Mouse (Mus musculus) gastrocnemius, adult 2 months (tissue): ENCODE data around the gene Slfn2. TPM values are rescaled to one million over a fixed set of nuclear protein-coding genes. Genes with fewer than 3 reads are reported as not detected.

ENCODE experiments used
- DNase-seq: peaks from one replicate; pipeline ENCODE4 v3.0.0; 2022
- H3K27ac ChIP-seq: fragments of 200-600 bp; 2 replicates; pipeline ENCODE4 v1.8.1; 2022; ENCODE audit warnings: mild to moderate bottlenecking
- H3K4me3 ChIP-seq: fragments of 200-600 bp; 2 replicates; pipeline ENCODE4 v1.8.1; 2022; ENCODE audit warnings: mild to moderate bottlenecking, moderate library complexity
- CTCF ChIP-seq: fragments of 200-600 bp; IDR thresholded peaks from 2 replicates; pipeline ENCODE4 v1.8.1; 2022; ENCODE audit warnings: antibody characterized with exemption, mild to moderate bottlenecking, moderate library complexity
- intact Hi-C: fragments of 180-260 bp; cut with DNase I; formaldehyde crosslinking; loops from one replicate; pipeline ENCODE4 v1.15.1; 2025
- microRNA-seq: library from miRNA; unstranded; fragments of <30 nt; microRNA quantifications from one replicate; pipeline ENCODE4 v1.2.0, GENCODE M21; 2021
- total RNA-seq, 2 experiments: library from RNA; stranded (reverse); gene quantifications; 2 replicates each; pipeline ENCODE4 v1.2.3; 2021

Slfn2 gene
- total RNA-seq, 2 experiments from 2014 or later, result 0.48 to 1.1 TPM

GRCm38 (mm10) chr11:83082741-83083473, 18.0 kb downstream of the Slfn2 start:
- intact Hi-C loops, result no loop called here
- no peak for TF ChIP-seq CTCF
- Histone ChIP-seq H3K4me3 (no peak overlapping the region), H3K27ac (no peak overlapping the region)
- DNase-seq, result no peak

- TF ChIP-seq CTCF, result no peak
- no peak overlapping the region for H3K27ac ChIP-seq
- no peak overlapping the region for H3K4me3 ChIP-seq
- intact Hi-C loops, result no loop called here
- no peak for DNase-seq
Observed at GRCm38 (mm10) chr11:83084161-83084560, 19.2 kb downstream of the Slfn2 start.

GRCm38 (mm10) chr11:83084761-83085160, 19.8 kb downstream of the Slfn2 start:
- no peak overlapping the region for H3K27ac ChIP-seq
- TF ChIP-seq CTCF, result no peak
- H3K4me3 ChIP-seq, result no peak overlapping the region
- DNase-seq, result no peak
- intact Hi-C loops, result no loop called here

GRCm38 (mm10) chr11:83115138-83115537, 50.2 kb downstream of the Slfn2 start:
- peak; percentile 20 for DNase-seq
- no peak overlapping the region for H3K27ac ChIP-seq
- H3K4me3 ChIP-seq, result no peak overlapping the region
- intact Hi-C loops, result no loop called here
- peak; percentile 45 for TF ChIP-seq CTCF

- Histone ChIP-seq H3K27ac (no peak within 1 kb of the TSS), H3K4me3 (no peak within 1 kb of the TSS)
- intact Hi-C loops, result no loop called here
- TF ChIP-seq CTCF, result no peak
- no peak for DNase-seq
Observed at GRCm38 (mm10) chr11:83116597-83117227, 51.8 kb downstream of the Slfn2 start, which contains the start of gene Slfn1. Gene Slfn1, plus strand, starts transcription at chr11:83116849.

GRCm38 (mm10) chr11:83118056-83118455, 53.1 kb downstream of the Slfn2 start:
- intact Hi-C loops, result no loop called here
- Histone ChIP-seq H3K4me3 (no peak overlapping the region), H3K27ac (no peak overlapping the region)
- DNase-seq, result no peak
- TF ChIP-seq CTCF, result no peak

Small RNA genes lying within 50 kb of the gene (microRNA-seq; reads per million reads assigned to microRNA genes)
- gene Gm27598, result not detected

Other genes with a start within 250 kb of the Slfn2 start
- 10 to 100 TPM in 1 of 2 experiments, 1 to 10 TPM in 1; 6.5 to 10.1 TPM for gene Rffl, start 193.9 kb upstream of the Slfn2 start, total RNA-seq
- 1 to 10 TPM; 2.7 to 3.6 TPM for gene Rad51d, start 174.5 kb upstream of the Slfn2 start, total RNA-seq
- gene Fndc8, start 173.0 kb upstream of the Slfn2 start, total RNA-seq, result not detected
- gene Nle1, start 156.7 kb upstream of the Slfn2 start, total RNA-seq, result 10 to 100 TPM; 11.4 to 15.1 TPM
- 100 to 1,000 TPM; 169 to 206 TPM for gene Unc45b, start 154.6 kb upstream of the Slfn2 start, total RNA-seq
- gene Slfn5, start 113.8 kb upstream of the Slfn2 start, total RNA-seq, result 10 to 100 TPM; 12.2 to 24.1 TPM
- under 1 TPM; 0.13 to 0.28 TPM for gene Slfn9, start 73.3 kb upstream of the Slfn2 start, total RNA-seq
- gene Slfn8, start 44.3 kb upstream of the Slfn2 start, total RNA-seq, result under 1 TPM; 0.08 to 0.13 TPM
- gene Slfn1, start 51.7 kb downstream of the Slfn2 start, total RNA-seq, result not detected
- gene Slfn4, start 110.1 kb downstream of the Slfn2 start, total RNA-seq, result under 1 TPM; 0.05 to 0.06 TPM
- gene Slfn3, start 126.2 kb downstream of the Slfn2 start, total RNA-seq, result 1 to 10 TPM in 1 of 2 experiments, under 1 TPM in 1; 0.99 to 1.1 TPM
- not detected for gene Slfn14, start 221.6 kb downstream of the Slfn2 start, total RNA-seq
- gene Ap2b1, start 233.9 kb downstream of the Slfn2 start, total RNA-seq, result 10 to 100 TPM; 28.8 to 36.0 TPM
- 10 to 100 TPM; 10.7 to 15.1 TPM for gene Pex12, start 237.5 kb downstream of the Slfn2 start, total RNA-seq